Comparison of ENCODE assay signal across 9 mouse cellular contexts in genomic region chr14:62457420-62458181, GRCm38 (mm10). TPM values are rescaled to one million over a fixed set of nuclear protein-coding genes. Genes with fewer than 3 reads are reported as not detected.
DNase-seq lines count a peak whose midpoint lies in the region; ATAC-seq lines count a peak whose summit lies in the region.
"Had no signal": no experiment of that assay in that cellular context is flagged by ENCODE, and none has a peak within 500 bp of the region (broad histone marks: within the 10 kb centered on the region; RNA-seq: fewer than 3 reads in every experiment).

No protein-coding gene starts in this region.

- no peaks in the 10 kb centered on the region for H3K27me3 ChIP-seq in forebrain, embryonic 11.5 days (ENCODE audit: control insufficient read depth, insufficient read depth, low read length)
- no peaks in the 10 kb centered on the region for H3K27me3 ChIP-seq in heart, embryonic 15.5 days
- 0 out of 2 replicates have a peak, but pooled peaks cover 4% of the 10 kb centered on the region for H3K27me3 ChIP-seq in liver, embryonic 13.5 days
- H3K27me3 ChIP-seq in stomach, embryonic 15.5 days (replicated peaks), result no peaks in the 10 kb centered on the region
- H3K27me3 ChIP-seq: embryonic facial prominence, embryonic 12.5 days had no signal

- no peak overlapping the region for H3K4me2 ChIP-seq in forebrain, embryonic 11.5 days (ENCODE audit: low read depth, low read length, severe bottlenecking)
- H3K4me2 ChIP-seq in heart, embryonic 15.5 days, result peak overlapping the region; percentile 51
- H3K4me2 ChIP-seq in liver, embryonic 13.5 days, result no peak overlapping the region
- H3K4me2 ChIP-seq in stomach, embryonic 15.5 days, result peak overlapping the region; percentile 41
- H3K4me2 ChIP-seq: embryonic facial prominence, embryonic 12.5 days had no signal

- ATAC-seq in CD4-positive, CD25-positive, alpha-beta regulatory T cell, adult 4 months, result peak; percentile 64
- peak; percentile 71 for ATAC-seq in forebrain, embryonic 11.5 days (replicated peaks; ENCODE audit: low FRiP score)
- ATAC-seq in heart, embryonic 15.5 days (replicated peaks; ENCODE audit: insufficient number of reproducible peaks, insufficient read depth, low FRiP score, low read depth), result no peak; the same call in 1 of the 2 replicates
- no peak for ATAC-seq in liver, embryonic 13.5 days (ENCODE audit: low read depth)
- 0 out of 2 replicates have a peak, but pooled peaks have one; percentile 14 for ATAC-seq in stomach, embryonic 15.5 days (ENCODE audit: insufficient read depth, low FRiP score, low read depth)

- H3K4me3 ChIP-seq in forebrain, embryonic 11.5 days (ENCODE audit: low read depth, low read length), result no peak overlapping the region
- peak overlapping the region; percentile 21; the same call in 1 of the 2 replicates for H3K4me3 ChIP-seq in heart, embryonic 15.5 days
- H3K4me3 ChIP-seq in liver, embryonic 13.5 days (replicated peaks), result no peak overlapping the region
- H3K4me3 ChIP-seq in stomach, embryonic 15.5 days (replicated peaks), result no peak overlapping the region
- H3K4me3 ChIP-seq: embryonic facial prominence, embryonic 12.5 days had no signal

- no peaks in the 10 kb centered on the region for H3K9me3 ChIP-seq in forebrain, embryonic 11.5 days (ENCODE audit: control insufficient read depth, low read length)
- H3K9me3 ChIP-seq in heart, embryonic 15.5 days (replicated peaks), result no peaks in the 10 kb centered on the region
- no peaks in the 10 kb centered on the region for H3K9me3 ChIP-seq in liver, embryonic 13.5 days (replicated peaks)
- H3K9me3 ChIP-seq in stomach, embryonic 15.5 days, result no peaks in the 10 kb centered on the region

- no peak overlapping the region for H3K27ac ChIP-seq in forebrain, embryonic 11.5 days (ENCODE audit: low read depth, low read length)
- no peak overlapping the region for H3K27ac ChIP-seq in heart, embryonic 15.5 days
- no peak overlapping the region for H3K27ac ChIP-seq in liver, embryonic 13.5 days
- no peak overlapping the region for H3K27ac ChIP-seq in stomach, embryonic 15.5 days
- H3K27ac ChIP-seq: embryonic facial prominence, embryonic 12.5 days had no signal

- 19% methylated on average over 22 of the region's 22 CpGs for WGBS in forebrain, embryonic 11.5 days
- WGBS in heart, embryonic 15.5 days, result 16% methylated on average over 22 of the region's 22 CpGs
- WGBS in liver, embryonic 13.5 days (ENCODE audit: insufficient replicate concordance), result 17% methylated on average over 22 of the region's 22 CpGs
- WGBS in stomach, embryonic 15.5 days, result 18% methylated on average over 22 of the region's 22 CpGs

- H3K36me3 ChIP-seq in forebrain, embryonic 11.5 days (ENCODE audit: control insufficient read depth, insufficient read depth, low read length), result no peaks in the 10 kb centered on the region
- H3K36me3 ChIP-seq in heart, embryonic 15.5 days, result no peaks in the 10 kb centered on the region
- H3K36me3 ChIP-seq in liver, embryonic 13.5 days, result no peaks in the 10 kb centered on the region
- no peaks in the 10 kb centered on the region for H3K36me3 ChIP-seq in stomach, embryonic 15.5 days
- H3K36me3 ChIP-seq: embryonic facial prominence, embryonic 12.5 days had no signal

- peak; percentile 82 for DNase-seq in brain, embryonic 18.5 days (ENCODE audit: low read depth, low spot score)
- DNase-seq in forebrain, embryonic 11.5 days (ENCODE audit: low spot score), result peak; percentile 90
- peak; percentile 91 for DNase-seq in kidney, postnatal 10 days
- peak; percentile 11 for DNase-seq in liver, embryonic 13.5 days
- peak; percentile 86 for DNase-seq in neural tube, embryonic 10.5 days (ENCODE audit: extremely low spot score, low spot score)

- no peaks in the 10 kb centered on the region; the same call in 1 of the 2 replicates for H3K4me1 ChIP-seq in forebrain, embryonic 11.5 days (replicated peaks; ENCODE audit: control insufficient read depth, insufficient read depth, low read length)
- H3K4me1 ChIP-seq in heart, embryonic 15.5 days (replicated peaks), result peaks cover 17% of the 10 kb centered on the region
- no peaks in the 10 kb centered on the region for H3K4me1 ChIP-seq in liver, embryonic 13.5 days (replicated peaks)
- H3K4me1 ChIP-seq in stomach, embryonic 15.5 days, result no peaks in the 10 kb centered on the region
- H3K4me1 ChIP-seq: embryonic facial prominence, embryonic 12.5 days had no signal

- H3K9ac ChIP-seq in forebrain, embryonic 11.5 days (ENCODE audit: low read length), result no peak overlapping the region; the same call in 1 of the 2 replicates
- H3K9ac ChIP-seq in heart, embryonic 15.5 days, result no peak overlapping the region
- no peak overlapping the region for H3K9ac ChIP-seq in liver, embryonic 13.5 days
- H3K9ac ChIP-seq in stomach, embryonic 15.5 days, result no peak overlapping the region
- H3K9ac ChIP-seq: embryonic facial prominence, embryonic 12.5 days had no signal

RNA-seq across cellular contexts. Expression of gene Gucy1b2, which starts 1.5 kb away (rescaled TPM):
- polyA plus RNA-seq in CD4-positive, CD25-positive, alpha-beta regulatory T cell, adult 4 months (2017; shearing (Covaris generic)), result not detected
- 0.52 and 1.1 TPM in 2 replicates for polyA plus RNA-seq in forebrain, embryonic 11.5 days (2014; fragmentation: Nextera tagmentation; extraction: Ambion mirVana)
- polyA plus RNA-seq in heart, embryonic 15.5 days (2015; fragmentation: Nextera tagmentation; extraction: Ambion mirVana), result 0.21 and 0.28 TPM in 2 replicates
- not detected in 2 replicates for polyA plus RNA-seq in liver, embryonic 13.5 days (2015; fragmentation: Nextera tagmentation; extraction: Ambion mirVana)
- polyA plus RNA-seq in stomach, embryonic 15.5 days (2015; fragmentation: Nextera tagmentation; extraction: Ambion mirVana), result 0.09 and 0.17 TPM in 2 replicates

Comparison
In these comparisons a context has a peak if more than half of its experiments do, and no peak if none do; other contexts are left out.
1. ATAC-seq: peak in CD4-positive, CD25-positive, alpha-beta regulatory T cell, adult 4 months (single experiment), forebrain, embryonic 11.5 days (single experiment) and stomach, embryonic 15.5 days (single experiment); none in heart, embryonic 15.5 days (single experiment) and liver, embryonic 13.5 days (single experiment).
2. DNase-seq: peak in every context shown above with its lines; median percentile 91 in kidney, postnatal 10 days; 90 in forebrain, embryonic 11.5 days; 86 in neural tube, embryonic 10.5 days; 82 in brain, embryonic 18.5 days; 11 in liver, embryonic 13.5 days.
3. H3K4me2 ChIP-seq: peak in heart, embryonic 15.5 days (single experiment) and stomach, embryonic 15.5 days (single experiment); none in forebrain, embryonic 11.5 days (single experiment) and liver, embryonic 13.5 days (single experiment).